Comparison of ENCODE assay signal across 27 mouse cellular contexts in genomic region chr4:32928692-32929448, GRCm38 (mm10). TPM values are rescaled to one million over a fixed set of nuclear protein-coding genes. Genes with fewer than 3 reads are reported as not detected.
A peak's percentile ranks its signal among the peaks of the same experiment; 100 is the strongest.
DNase-seq lines count a peak whose midpoint lies in the region; ATAC-seq and TF ChIP-seq lines count a peak whose summit lies in the region.
"Had no signal": no experiment of that assay in that cellular context is flagged by ENCODE, and none has a peak within 500 bp of the region (broad histone marks: within the 10 kb centered on the region; RNA-seq: fewer than 3 reads in every experiment).

No protein-coding gene starts in this region.

- no peaks in the 10 kb centered on the region for H3K27me3 ChIP-seq in hindbrain, postnatal 0 days (ENCODE audit: insufficient read depth, low read length)
- H3K27me3 ChIP-seq in hindbrain, embryonic 11.5 days (ENCODE audit: control insufficient read depth, insufficient read depth, low read length), result no peaks in the 10 kb centered on the region
- H3K27me3 ChIP-seq: hindbrain, embryonic 13.5 days; kidney, embryonic 15.5 days; limb, embryonic 15.5 days; lung, embryonic 15.5 days; midbrain, embryonic 15.5 days; neural tube, embryonic 13.5 days; Patski had no signal

- no peaks in the 10 kb centered on the region for H3K9me3 ChIP-seq in hindbrain, postnatal 0 days (ENCODE audit: low read length)
- no peaks in the 10 kb centered on the region for H3K9me3 ChIP-seq in hindbrain, embryonic 11.5 days (ENCODE audit: control insufficient read depth, low read length)
- H3K9me3 ChIP-seq: embryonic facial prominence, embryonic 10.5 days; hindbrain, embryonic 13.5 days; kidney, embryonic 15.5 days; limb, embryonic 15.5 days; lung, embryonic 15.5 days; midbrain, embryonic 15.5 days; neural tube, embryonic 13.5 days had no signal

- no peak for TF ChIP-seq CTCF in hindbrain, postnatal 0 days (IDR thresholded peaks at IDR 0.05; ENCODE audit: low read depth)

- 65% methylated on average over 13 of the region's 13 CpGs for WGBS in hindbrain, postnatal 0 days
- 95% methylated on average over 13 of the region's 13 CpGs for WGBS in hindbrain, embryonic 11.5 days

- H3K4me1 ChIP-seq in hindbrain, postnatal 0 days (ENCODE audit: insufficient read depth, low read length), result peaks cover 3% of the 10 kb centered on the region; the same call in 1 of the 2 replicates
- H3K4me1 ChIP-seq in hindbrain, embryonic 11.5 days (replicated peaks; ENCODE audit: control insufficient read depth, insufficient read depth, low read length), result no peaks in the 10 kb centered on the region

- H3K4me3 ChIP-seq in hindbrain, postnatal 0 days (ENCODE audit: low read length), result no peak overlapping the region
- no peak overlapping the region for H3K4me3 ChIP-seq in hindbrain, embryonic 11.5 days (ENCODE audit: low read depth, low read length)
- H3K4me3 ChIP-seq: embryonic facial prominence, embryonic 10.5 days; heart, adult 2 months; hindbrain, embryonic 13.5 days; kidney, embryonic 15.5 days; limb, embryonic 15.5 days; lung, embryonic 15.5 days; midbrain, embryonic 15.5 days; neural tube, embryonic 13.5 days had no signal

- no peak overlapping the region for H3K27ac ChIP-seq in hindbrain, postnatal 0 days
- H3K27ac ChIP-seq in hindbrain, embryonic 11.5 days (ENCODE audit: low read depth, low read length), result no peak overlapping the region
- H3K27ac ChIP-seq: embryonic facial prominence, embryonic 10.5 days; heart, adult 2 months; hindbrain, embryonic 13.5 days; kidney, embryonic 15.5 days; limb, embryonic 15.5 days; liver, embryonic 14.5 days; lung, embryonic 15.5 days; midbrain, embryonic 15.5 days; neural tube, embryonic 13.5 days had no signal

- H3K9ac ChIP-seq in hindbrain, postnatal 0 days (replicated peaks; ENCODE audit: low read length), result no peak overlapping the region
- H3K9ac ChIP-seq in hindbrain, embryonic 11.5 days (ENCODE audit: low read depth, low read length), result no peak overlapping the region
- H3K9ac ChIP-seq: hindbrain, embryonic 13.5 days; kidney, embryonic 15.5 days; limb, embryonic 15.5 days; liver, embryonic 14.5 days; lung, embryonic 15.5 days; midbrain, embryonic 15.5 days; neural tube, embryonic 13.5 days had no signal

- DNase-seq in hindbrain, postnatal 0 days (ENCODE audit: low spot score), result peak; percentile 18
- no peak for DNase-seq in hindbrain, embryonic 11.5 days (ENCODE audit: low spot score)
- DNase-seq in T-cell, adult 2 months (ENCODE audit: low spot score), result peak; percentile 36
- DNase-seq in naive thymus-derived CD4-positive, alpha-beta T cell, adult 2 months (ENCODE audit: low read depth), result peak; percentile 63
- DNase-seq in heart, adult 8-10 months (ENCODE audit: low spot score), result no peak
- no peak for DNase-seq in lung, postnatal 4 days
- DNase-seq: adrenal gland, postnatal 10 days; cerebellum, postnatal 10 days; gastrocnemius, postnatal 36 days; heart, adult 2 months; kidney, postnatal 36 days; left cerebral cortex, postnatal 4 days; lung, postnatal 36 days; retina, postnatal 1 day; right cerebral cortex, postnatal 4 days; thymus, postnatal 14 days had no signal

- ATAC-seq in hindbrain, postnatal 0 days, result no peak
- no peak for ATAC-seq in hindbrain, embryonic 11.5 days (ENCODE audit: low FRiP score)
- peak; percentile 84 for ATAC-seq in CD4-positive, CD25-positive, alpha-beta regulatory T cell, adult 4 months
- ATAC-seq: intestine, postnatal 0 days; midbrain, embryonic 15.5 days; Patski had no signal

- H3K36me3 ChIP-seq in hindbrain, postnatal 0 days (ENCODE audit: insufficient read depth, low read length), result no peaks in the 10 kb centered on the region
- H3K36me3 ChIP-seq in hindbrain, embryonic 11.5 days (ENCODE audit: control insufficient read depth, insufficient read depth, low read length), result no peaks in the 10 kb centered on the region
- H3K36me3 ChIP-seq: embryonic facial prominence, embryonic 10.5 days; hindbrain, embryonic 13.5 days; kidney, embryonic 15.5 days; limb, embryonic 15.5 days; lung, embryonic 15.5 days; midbrain, embryonic 15.5 days; neural tube, embryonic 13.5 days had no signal

- no peak overlapping the region for H3K4me2 ChIP-seq in hindbrain, postnatal 0 days (ENCODE audit: low read depth, low read length)
- H3K4me2 ChIP-seq in hindbrain, embryonic 11.5 days (replicated peaks; ENCODE audit: low read depth, low read length), result no peak overlapping the region
- H3K4me2 ChIP-seq: hindbrain, embryonic 13.5 days; kidney, embryonic 15.5 days; limb, embryonic 15.5 days; lung, embryonic 15.5 days; midbrain, embryonic 15.5 days; neural tube, embryonic 13.5 days had no signal

RNA-seq across cellular contexts. Expression of gene Ankrd6, which starts 21.8 kb away (rescaled TPM):
- total RNA-seq in hindbrain, postnatal 0 days (2014; rRNA removed), result 26.5 and 32.3 TPM in 2 replicates
- 17.3 and 18.3 TPM in 2 replicates for polyA plus RNA-seq in hindbrain, postnatal 0 days (2015; fragmentation: Nextera tagmentation; extraction: Ambion mirVana)
- 22.4 and 27.4 TPM in 2 replicates for polyA plus RNA-seq in hindbrain, embryonic 11.5 days (2014; fragmentation: Nextera tagmentation; extraction: Ambion mirVana)
- 1 to 10 TPM; 2.2 TPM for polyA plus RNA-seq in CD4-positive, CD25-positive, alpha-beta regulatory T cell, adult 4 months (2017; shearing (Covaris generic))
- total RNA-seq in heart, adult 8-10 months (2022), result 1 to 10 TPM; 4.0 to 6.2 (median 5.1) TPM

RNA-seq across cellular contexts. Expression of gene Rragd, which starts 54.0 kb away (rescaled TPM):
- total RNA-seq in hindbrain, postnatal 0 days (2014; rRNA removed), result 37.1 and 37.5 TPM in 2 replicates
- 26.1 and 29.3 TPM in 2 replicates for polyA plus RNA-seq in hindbrain, postnatal 0 days (2015; fragmentation: Nextera tagmentation; extraction: Ambion mirVana)
- 36.6 and 53.5 TPM in 2 replicates for polyA plus RNA-seq in hindbrain, embryonic 11.5 days (2014; fragmentation: Nextera tagmentation; extraction: Ambion mirVana)
- polyA plus RNA-seq in CD4-positive, CD25-positive, alpha-beta regulatory T cell, adult 4 months (2017; shearing (Covaris generic)), result 1 to 10 TPM; 4.7 to 6.2 TPM
- 100 to 1,000 TPM in 3 of 4 experiments, 10 to 100 TPM in 1; 92.6 to 118 (median 111) TPM for total RNA-seq in heart, adult 8-10 months (2022)

Comparison
In these comparisons a context has a peak if more than half of its experiments do, and no peak if none do; other contexts are left out.
1. DNase-seq: peak in hindbrain, postnatal 0 days (single experiment), T-cell, adult 2 months (single experiment) and naive thymus-derived CD4-positive, alpha-beta T cell, adult 2 months (single experiment); none in hindbrain, embryonic 11.5 days (single experiment), heart, adult 8-10 months (single experiment) and lung, postnatal 4 days (0 of 2).